In genomic region chr2:93811812-93812211, GRCm38 (mm10) we compare ENCODE assay signal across 8 mouse cellular contexts. TPM values are rescaled to one million over a fixed set of nuclear protein-coding genes. Genes with fewer than 3 reads are reported as not detected.
DNase-seq lines count a peak whose midpoint lies in the region; ATAC-seq lines count a peak whose summit lies in the region.

No protein-coding gene starts in this region.

- no peak overlapping the region for H3K4me3 ChIP-seq in intestine, embryonic 14.5 days (ENCODE audit: low read depth, low read length)
- no peak overlapping the region for H3K4me3 ChIP-seq in intestine, embryonic 15.5 days (replicated peaks)

- peak; percentile 70 for DNase-seq in intestine, embryonic 14.5 days (ENCODE audit: low spot score)
- DNase-seq in CD4-positive helper T cell, adult 2 months (ENCODE audit: low read depth, low spot score) = peak; percentile 65
- DNase-seq in R1 (ENCODE audit: low read depth, low spot score) = peak; percentile 73
- peak; percentile 47 to 67 for DNase-seq in cerebellum, postnatal 4 days (ENCODE audit: low spot score in 2 of 2)
- peak; percentile 82 for DNase-seq in kidney, postnatal 10 days
- DNase-seq in thymus, postnatal 36 days = peak; percentile 50 to 52

- peaks cover 43% of the 10 kb centered on the region for H3K36me3 ChIP-seq in intestine, embryonic 14.5 days (ENCODE audit: control insufficient read depth, insufficient read depth, low read length)
- H3K36me3 ChIP-seq in intestine, embryonic 15.5 days = peaks cover 15% of the 10 kb centered on the region; the same call in 1 of the 2 replicates

- no peaks in the 10 kb centered on the region for H3K4me1 ChIP-seq in intestine, embryonic 14.5 days (replicated peaks; ENCODE audit: control insufficient read depth, insufficient read depth, low read length)
- no peaks in the 10 kb centered on the region for H3K4me1 ChIP-seq in intestine, embryonic 15.5 days (replicated peaks)

- H3K4me2 ChIP-seq in intestine, embryonic 14.5 days (ENCODE audit: low read length) = no peak overlapping the region
- H3K4me2 ChIP-seq in intestine, embryonic 15.5 days (replicated peaks) = no peak overlapping the region

- 42% methylated on average over 4 of the region's 4 CpGs for WGBS in intestine, embryonic 14.5 days
- 39% methylated on average over 4 of the region's 4 CpGs for WGBS in intestine, embryonic 15.5 days

- H3K27me3 ChIP-seq in intestine, embryonic 14.5 days (replicated peaks; ENCODE audit: control insufficient read depth, insufficient read depth, low read length) = no peaks in the 10 kb centered on the region
- H3K27me3 ChIP-seq in intestine, embryonic 15.5 days (replicated peaks) = no peaks in the 10 kb centered on the region

- H3K27ac ChIP-seq in intestine, embryonic 14.5 days (ENCODE audit: low read depth) = no peak overlapping the region
- no peak overlapping the region for H3K27ac ChIP-seq in intestine, embryonic 15.5 days

- no peaks in the 10 kb centered on the region for H3K9me3 ChIP-seq in intestine, embryonic 14.5 days (ENCODE audit: control insufficient read depth, low read length)
- no peaks in the 10 kb centered on the region for H3K9me3 ChIP-seq in intestine, embryonic 15.5 days

- no peak for ATAC-seq in intestine, embryonic 14.5 days (replicated peaks; ENCODE audit: low FRiP score, low TSS enrichment, low read depth)
- ATAC-seq in intestine, embryonic 15.5 days = no peak
- ATAC-seq in monocyte, adult 5-6 weeks (replicated peaks; ENCODE audit: insufficient number of reproducible peaks, low FRiP score, low TSS enrichment, poor library complexity, severe bottlenecking) = 0 out of 2 replicates have a peak, but pooled peaks have one; percentile 65

- H3K9ac ChIP-seq in intestine, embryonic 14.5 days (ENCODE audit: low read length) = no peak overlapping the region
- no peak overlapping the region for H3K9ac ChIP-seq in intestine, embryonic 15.5 days

RNA-seq across cellular contexts. Expression of gene Ext2, which starts 10.6 kb away (rescaled TPM):
- polyA plus RNA-seq in intestine, embryonic 14.5 days (2014; fragmentation: Nextera tagmentation; extraction: Ambion mirVana) = 109 and 110 TPM in 2 replicates
- polyA plus RNA-seq in intestine, embryonic 15.5 days (2015; fragmentation: Nextera tagmentation; extraction: Ambion mirVana) = 92.9 and 93.6 TPM in 2 replicates
- total RNA-seq in monocyte, adult 5-6 weeks (2017) = 10.4 to 43.3 TPM (median 12.9 TPM) in 3 replicates

RNA-seq across cellular contexts. Expression of gene Accs, which starts 37.9 kb away (rescaled TPM):
- polyA plus RNA-seq in intestine, embryonic 14.5 days (2014; fragmentation: Nextera tagmentation; extraction: Ambion mirVana) = 8.8 and 11.2 TPM in 2 replicates
- 5.4 and 6.8 TPM in 2 replicates for polyA plus RNA-seq in intestine, embryonic 15.5 days (2015; fragmentation: Nextera tagmentation; extraction: Ambion mirVana)
- 8.3 to 17.9 TPM (median 17.1 TPM) in 3 replicates for total RNA-seq in monocyte, adult 5-6 weeks (2017)

RNA-seq across cellular contexts. Expression of gene Accsl, which starts 57.1 kb away (rescaled TPM):
- 0.08 TPM in 1 of 2 replicates, not detected in the other for polyA plus RNA-seq in intestine, embryonic 14.5 days (2014; fragmentation: Nextera tagmentation; extraction: Ambion mirVana)
- polyA plus RNA-seq in intestine, embryonic 15.5 days (2015; fragmentation: Nextera tagmentation; extraction: Ambion mirVana) = not detected in 2 replicates
- total RNA-seq in monocyte, adult 5-6 weeks (2017) = not detected in 3 replicates
